Mouse (Mus musculus): ENCODE data around the gene Rc3h1. TPM values are rescaled to one million over a fixed set of nuclear protein-coding genes. Genes with fewer than 3 reads are reported as not detected.
A peak's percentile ranks its signal among the peaks of the same experiment; 100 is the strongest.

The Rc3h1 gene
- polyA plus RNA-seq, 1 experiment from 2014 or later: 8.1 TPM

- no peak overlapping the region for H3K4me3 ChIP-seq
- H3K27me3 ChIP-seq: no peaks in the 10 kb centered on the region
- 80% methylated on average over 10 of the region's 10 CpGs for WGBS
- no peak overlapping the region for H3K4me2 ChIP-seq
- H3K27ac ChIP-seq: no peak overlapping the region
- no peaks in the 10 kb centered on the region for H3K9me3 ChIP-seq (replicated peaks)
- no peak overlapping the region for H3K9ac ChIP-seq
- no peaks in the 10 kb centered on the region for H3K36me3 ChIP-seq (ENCODE audit: poor library complexity, severe bottlenecking)
- no peak for ATAC-seq
- no peaks in the 10 kb centered on the region for H3K4me1 ChIP-seq
Measured at GRCm38 (mm10) chr1:160899701-160900100, 6.5 kb upstream of the Rc3h1 start.

- Histone ChIP-seq H3K9ac (no peak overlapping the region), H3K36me3 (ENCODE audit: poor library complexity, severe bottlenecking) (no peaks in the 10 kb centered on the region), H3K4me1 (peaks cover 11% of the 10 kb centered on the region), H3K9me3 (replicated peaks) (no peaks in the 10 kb centered on the region), H3K27me3 (no peaks in the 10 kb centered on the region), H3K4me3 (no peak overlapping the region), H3K27ac (no peak overlapping the region), H3K4me2 (no peak overlapping the region)
- no peak for ATAC-seq
- WGBS: 62% methylated on average over 4 of the region's 4 CpGs
Measured at GRCm38 (mm10) chr1:160904047-160904446, 2.2 kb upstream of the Rc3h1 start.

GRCm38 (mm10) chr1:160906558-160907481 lies 602 bp downstream of the Rc3h1 start:
- H3K9me3 ChIP-seq (replicated peaks): no peaks in the 10 kb centered on the region
- H3K27ac ChIP-seq: peak overlapping the region; percentile 87
- H3K27me3 ChIP-seq: no peaks in the 10 kb centered on the region
- no peaks in the 10 kb centered on the region for H3K36me3 ChIP-seq (ENCODE audit: poor library complexity, severe bottlenecking)
- H3K4me3 ChIP-seq: peak overlapping the region; percentile 95
- WGBS: under 1% methylated on average over 66 of the region's 67 CpGs
- H3K9ac ChIP-seq: peak overlapping the region; percentile 97
- peak overlapping the region; percentile 75 for H3K4me2 ChIP-seq
- H3K4me1 ChIP-seq: peaks cover 19% of the 10 kb centered on the region
- peak; percentile 80 for ATAC-seq

GRCm38 (mm10) chr1:160910176-160910575 lies 4.0 kb downstream of the Rc3h1 start:
- no peak overlapping the region for H3K4me3 ChIP-seq
- H3K4me2 ChIP-seq: no peak overlapping the region
- no peak overlapping the region for H3K9ac ChIP-seq
- H3K27me3 ChIP-seq: no peaks in the 10 kb centered on the region
- H3K36me3 ChIP-seq (ENCODE audit: poor library complexity, severe bottlenecking): no peaks in the 10 kb centered on the region
- WGBS: 92% methylated on average over 1 of the region's 1 CpGs
- peaks cover 19% of the 10 kb centered on the region for H3K4me1 ChIP-seq
- no peak for ATAC-seq
- H3K27ac ChIP-seq: no peak overlapping the region
- H3K9me3 ChIP-seq (replicated peaks): no peaks in the 10 kb centered on the region

- ATAC-seq: no peak
- no peak overlapping the region for H3K4me3 ChIP-seq
- 90% methylated on average over 1 of the region's 1 CpGs for WGBS
- H3K36me3 ChIP-seq (ENCODE audit: poor library complexity, severe bottlenecking): no peaks in the 10 kb centered on the region
- H3K4me1 ChIP-seq: peaks cover 19% of the 10 kb centered on the region
- no peaks in the 10 kb centered on the region for H3K9me3 ChIP-seq (replicated peaks)
- no peak overlapping the region for H3K4me2 ChIP-seq
- H3K27ac ChIP-seq: no peak overlapping the region
- H3K9ac ChIP-seq: no peak overlapping the region
- H3K27me3 ChIP-seq: no peaks in the 10 kb centered on the region
Measured at GRCm38 (mm10) chr1:160910812-160911211, 4.6 kb downstream of the Rc3h1 start.

- WGBS: 100% methylated on average over 1 of the region's 1 CpGs
- Histone ChIP-seq H3K27me3 (no peaks in the 10 kb centered on the region), H3K36me3 (ENCODE audit: poor library complexity, severe bottlenecking) (no peaks in the 10 kb centered on the region), H3K9ac (no peak overlapping the region), H3K4me3 (no peak overlapping the region), H3K4me2 (no peak overlapping the region), H3K4me1 (no peaks in the 10 kb centered on the region), H3K9me3 (replicated peaks) (no peaks in the 10 kb centered on the region), H3K27ac (no peak overlapping the region)
- ATAC-seq: no peak
Measured at GRCm38 (mm10) chr1:160919383-160919782, 13.2 kb downstream of the Rc3h1 start.

GRCm38 (mm10) chr1:160921938-160922337 lies 15.7 kb downstream of the Rc3h1 start:
- ATAC-seq: no peak

GRCm38 (mm10) chr1:160931320-160931719 lies 25.1 kb downstream of the Rc3h1 start:
- Histone ChIP-seq H3K36me3 (ENCODE audit: poor library complexity, severe bottlenecking) (peaks cover 16% of the 10 kb centered on the region), H3K9ac (no peak overlapping the region), H3K9me3 (replicated peaks) (no peaks in the 10 kb centered on the region), H3K4me1 (no peaks in the 10 kb centered on the region), H3K4me3 (no peak overlapping the region), H3K27me3 (no peaks in the 10 kb centered on the region), H3K27ac (no peak overlapping the region), H3K4me2 (no peak overlapping the region)
- no peak for ATAC-seq

More at GRCm38 (mm10) chr1:160921938-160922337, 15.7 kb downstream of the Rc3h1 start:
- 94% methylated on average over 1 of the region's 1 CpGs for WGBS
- H3K4me3 ChIP-seq: no peak overlapping the region
- no peaks in the 10 kb centered on the region for H3K36me3 ChIP-seq (ENCODE audit: poor library complexity, severe bottlenecking)
- H3K9ac ChIP-seq: no peak overlapping the region
- H3K27ac ChIP-seq: no peak overlapping the region
- no peaks in the 10 kb centered on the region for H3K27me3 ChIP-seq
- H3K9me3 ChIP-seq (replicated peaks): no peaks in the 10 kb centered on the region
- H3K4me2 ChIP-seq: no peak overlapping the region
- H3K4me1 ChIP-seq: no peaks in the 10 kb centered on the region

GRCm38 (mm10) chr1:160933896-160934482 lies 27.8 kb downstream of the Rc3h1 start:
- 66% methylated on average over 4 of the region's 4 CpGs for WGBS
- H3K36me3 ChIP-seq (ENCODE audit: poor library complexity, severe bottlenecking): peaks cover 27% of the 10 kb centered on the region
- H3K4me1 ChIP-seq: no peaks in the 10 kb centered on the region
- H3K27me3 ChIP-seq: no peaks in the 10 kb centered on the region
- H3K4me2 ChIP-seq: no peak overlapping the region
- H3K9ac ChIP-seq: no peak overlapping the region
- ATAC-seq: peak; percentile 79
- H3K9me3 ChIP-seq (replicated peaks): no peaks in the 10 kb centered on the region
- no peak overlapping the region for H3K27ac ChIP-seq
- H3K4me3 ChIP-seq: no peak overlapping the region

- H3K9ac ChIP-seq: no peak overlapping the region
- no peaks in the 10 kb centered on the region for H3K9me3 ChIP-seq (replicated peaks)
- no peaks in the 10 kb centered on the region for H3K27me3 ChIP-seq
- no peak overlapping the region for H3K4me3 ChIP-seq
- peaks cover 32% of the 10 kb centered on the region for H3K36me3 ChIP-seq (ENCODE audit: poor library complexity, severe bottlenecking)
- ATAC-seq: peak; percentile 48; the same call in 1 of the 2 replicates
- 88% methylated on average over 6 of the region's 6 CpGs for WGBS
- no peak overlapping the region for H3K27ac ChIP-seq
- no peak overlapping the region for H3K4me2 ChIP-seq
- H3K4me1 ChIP-seq: no peaks in the 10 kb centered on the region
Measured at GRCm38 (mm10) chr1:160935551-160935950, 29.3 kb downstream of the Rc3h1 start.

GRCm38 (mm10) chr1:160963199-160963598 lies 57.0 kb downstream of the Rc3h1 start:
- 88% methylated on average over 7 of the region's 7 CpGs for WGBS
- no peak for ATAC-seq
- Histone ChIP-seq H3K9ac (no peak overlapping the region), H3K4me2 (no peak overlapping the region), H3K27me3 (no peaks in the 10 kb centered on the region), H3K9me3 (replicated peaks) (no peaks in the 10 kb centered on the region), H3K4me3 (no peak overlapping the region), H3K27ac (no peak overlapping the region), H3K4me1 (no peaks in the 10 kb centered on the region), H3K36me3 (ENCODE audit: poor library complexity, severe bottlenecking) (peaks cover 78% of the 10 kb centered on the region)

GRCm38 (mm10) chr1:160967268-160967667 lies 61.0 kb downstream of the Rc3h1 start:
- H3K36me3 ChIP-seq (ENCODE audit: poor library complexity, severe bottlenecking): peaks cover 75% of the 10 kb centered on the region
- H3K4me1 ChIP-seq: no peaks in the 10 kb centered on the region
- no peak overlapping the region for H3K9ac ChIP-seq
- no peak overlapping the region for H3K27ac ChIP-seq
- ATAC-seq: no peak
- no peak overlapping the region for H3K4me2 ChIP-seq
- 96% methylated on average over 1 of the region's 1 CpGs for WGBS
- H3K4me3 ChIP-seq: no peak overlapping the region
- H3K27me3 ChIP-seq: no peaks in the 10 kb centered on the region
- H3K9me3 ChIP-seq (replicated peaks): no peaks in the 10 kb centered on the region
